Mouse (Mus musculus) monocyte, adult 2 months (primary cell): ENCODE data around the gene Gimap9.
A peak's percentile ranks its signal among the peaks of the same experiment; 100 is the strongest.

Experiments used
- DNase-seq, 2 experiments: peaks; one replicate each; pipeline ENCODE4 v3.0.0; 2022; ENCODE audit warnings: low spot score in 2 of 2, low read depth in 1 of 2

Gimap9 gene

DNA sequence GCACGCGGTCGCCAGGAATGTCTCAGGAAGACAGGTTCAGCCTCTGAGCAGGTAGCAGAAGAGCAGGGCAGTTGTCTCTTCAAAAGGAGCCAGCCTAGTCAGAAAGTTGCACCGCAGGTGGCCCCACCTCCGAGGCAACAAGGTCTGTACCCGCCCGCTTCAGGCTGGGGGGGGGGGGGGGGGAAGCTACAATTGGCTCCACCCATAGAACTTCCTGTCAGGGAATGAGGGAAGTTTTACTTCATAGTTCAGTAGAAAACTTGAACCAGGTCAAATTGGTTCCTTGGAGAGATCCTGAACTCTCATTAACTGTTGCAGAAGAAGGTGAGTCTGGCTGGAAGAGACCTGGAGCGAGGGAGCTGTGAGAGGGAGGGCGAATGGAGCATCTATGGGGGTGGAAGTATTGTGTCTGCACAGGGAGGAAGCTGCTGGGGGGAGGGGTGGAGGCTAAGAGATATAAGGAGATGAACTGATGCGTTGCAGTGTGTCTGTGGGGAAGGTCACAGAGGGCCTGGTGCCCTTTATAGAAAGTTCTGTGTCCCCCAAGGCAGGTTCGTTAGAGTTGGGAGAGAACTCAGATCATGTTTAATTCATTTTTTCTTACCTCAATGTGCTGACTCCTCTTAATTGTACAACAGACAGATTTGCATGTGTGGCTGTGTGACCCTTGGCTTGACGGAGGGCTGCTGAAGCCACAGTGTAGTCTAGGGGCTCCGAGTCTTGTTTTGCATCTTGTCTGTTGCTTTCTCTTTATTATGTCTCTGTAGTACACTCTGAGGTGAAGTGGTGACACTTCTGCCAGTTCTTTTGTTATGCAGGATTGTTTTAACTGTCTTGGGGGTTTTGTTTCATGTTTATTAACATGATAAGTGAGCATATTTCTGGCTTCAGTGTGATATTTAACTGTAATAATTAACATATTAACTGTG, at the start of gene Gimap9:
TSS of gene Gimap9 (plus strand) at position 199 of the 929 bp plus-strand sequence.
- DNase-seq, result no peak

DNA sequence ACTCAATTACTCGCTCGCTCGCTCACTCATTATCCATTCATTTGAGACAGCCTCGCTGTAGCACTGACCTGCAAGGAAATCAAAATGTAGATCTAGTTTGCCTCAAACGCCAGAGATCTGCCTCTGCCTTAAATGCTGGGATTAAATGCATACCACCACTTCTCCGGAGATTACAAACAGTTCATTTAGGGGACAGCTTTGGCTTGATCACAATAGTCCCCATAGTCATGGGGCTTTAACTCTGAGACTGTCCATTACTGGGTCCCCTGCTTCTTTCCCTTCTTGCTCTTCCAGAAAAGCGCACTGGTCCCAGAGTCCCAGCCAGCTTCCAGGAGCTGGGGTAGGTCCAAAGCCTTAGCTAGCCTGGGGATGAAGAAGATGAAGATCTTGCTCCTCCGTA, 49.5 kb upstream of the Gimap9 start, which contains the start of gene AI854703:
TSS of gene AI854703 (plus strand) at position 301 of the 400 bp plus-strand sequence.
- DNase-seq, result no peak

DNA sequence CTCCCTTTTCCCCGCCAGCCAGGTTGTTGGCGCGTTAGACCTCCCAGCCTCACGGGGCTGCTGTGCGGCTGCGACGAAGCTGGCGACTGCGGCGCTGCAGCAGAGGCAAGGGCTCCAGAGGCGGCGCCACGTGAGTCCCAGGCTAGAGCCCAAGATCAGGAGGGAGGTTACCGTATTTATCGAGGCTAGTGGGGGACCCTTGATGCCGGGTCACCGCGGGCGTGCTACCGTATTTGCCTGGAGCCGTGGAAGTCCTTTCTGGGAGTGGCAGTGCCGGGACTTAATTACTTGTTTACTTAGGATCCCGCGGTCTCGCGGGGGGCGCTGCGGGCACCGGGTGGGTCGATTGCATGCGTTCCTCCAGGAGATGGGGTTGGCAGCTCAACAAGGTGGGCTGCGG, 48.9 kb upstream of the Gimap9 start:
- DNase-seq, result no peak

DNA sequence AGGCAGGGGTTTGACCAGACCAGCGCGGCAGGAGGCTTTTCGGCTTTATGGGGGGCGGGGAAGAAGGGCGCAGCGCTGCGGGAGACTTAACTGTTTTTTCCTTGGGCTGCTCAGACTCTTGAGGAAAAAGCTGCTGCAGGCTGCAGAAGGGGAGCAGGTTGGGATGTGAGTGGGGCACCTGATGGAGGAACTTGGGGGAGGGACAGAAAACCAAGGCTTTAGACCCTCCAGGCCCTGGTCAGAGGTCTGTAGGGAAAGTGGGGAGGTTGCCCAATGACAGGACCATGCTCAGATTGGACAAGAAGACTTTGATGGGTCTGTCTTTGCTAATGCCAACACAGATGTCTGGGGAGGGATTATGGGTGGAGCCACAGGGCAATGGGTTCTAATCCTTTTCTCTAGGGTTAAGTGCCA, 48.4 kb upstream of the Gimap9 start:
- no peak for DNase-seq

DNA sequence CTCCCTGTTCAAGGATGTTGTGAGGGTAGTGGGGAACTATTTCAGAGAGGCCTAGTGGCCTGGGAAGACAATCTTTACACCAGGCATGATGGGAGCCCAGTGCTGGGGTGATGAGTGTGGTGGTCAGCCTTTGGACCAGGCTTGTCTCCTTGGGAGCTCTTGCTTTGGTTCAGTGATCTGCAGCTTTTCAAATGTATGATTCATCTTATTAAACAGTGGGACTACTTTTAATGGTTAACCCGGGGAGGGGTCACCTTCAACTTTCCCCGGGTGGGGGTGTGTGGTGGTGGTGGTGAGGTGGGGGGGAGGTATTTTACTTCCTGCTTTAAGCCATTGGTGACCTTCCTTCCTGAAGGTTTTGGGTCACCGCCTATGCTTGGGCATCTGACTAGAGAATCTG, 47.6 kb upstream of the Gimap9 start:
- DNase-seq, result no peak

DNA sequence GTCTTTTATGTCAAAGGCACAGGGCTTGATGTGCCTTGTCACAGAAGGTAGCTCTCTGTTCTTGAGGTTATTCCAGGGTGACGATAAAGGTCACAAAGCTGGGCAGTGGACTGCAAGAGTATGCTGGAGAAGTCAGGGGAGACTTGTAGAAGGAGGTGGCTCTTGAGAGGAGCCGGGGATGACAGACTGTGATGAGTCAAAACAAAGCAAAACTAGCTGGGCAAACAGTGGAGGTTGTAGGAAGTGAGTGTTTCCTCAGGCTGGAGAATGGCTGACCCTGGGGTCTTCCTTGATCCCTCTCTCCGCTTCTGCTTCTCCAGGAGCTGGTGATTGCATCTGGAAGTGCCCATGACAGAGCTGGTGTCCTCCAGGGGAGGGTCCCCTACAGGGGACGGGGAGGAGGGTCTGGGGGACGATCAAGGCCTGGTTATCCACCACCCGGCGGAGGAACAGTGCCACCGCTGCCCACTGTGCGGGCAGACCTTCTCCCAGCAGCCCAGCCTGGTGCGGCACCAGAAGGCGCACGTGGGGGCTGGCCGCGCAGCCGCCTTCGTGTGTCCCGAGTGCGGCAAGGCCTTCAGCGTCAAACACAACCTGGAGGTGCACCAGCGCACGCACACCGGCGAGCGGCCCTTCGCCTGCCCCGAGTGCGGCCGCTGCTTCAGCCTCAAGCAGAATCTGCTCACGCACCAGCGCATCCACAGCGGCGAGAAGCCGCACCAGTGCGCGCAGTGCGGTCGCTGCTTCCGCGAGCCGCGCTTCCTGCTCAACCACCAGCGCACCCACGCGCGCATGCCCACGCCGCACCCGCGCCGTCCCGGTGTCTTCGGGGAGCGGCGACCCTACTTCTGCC, 46.9 kb upstream of the Gimap9 start:
- DNase-seq, result no peak

DNA sequence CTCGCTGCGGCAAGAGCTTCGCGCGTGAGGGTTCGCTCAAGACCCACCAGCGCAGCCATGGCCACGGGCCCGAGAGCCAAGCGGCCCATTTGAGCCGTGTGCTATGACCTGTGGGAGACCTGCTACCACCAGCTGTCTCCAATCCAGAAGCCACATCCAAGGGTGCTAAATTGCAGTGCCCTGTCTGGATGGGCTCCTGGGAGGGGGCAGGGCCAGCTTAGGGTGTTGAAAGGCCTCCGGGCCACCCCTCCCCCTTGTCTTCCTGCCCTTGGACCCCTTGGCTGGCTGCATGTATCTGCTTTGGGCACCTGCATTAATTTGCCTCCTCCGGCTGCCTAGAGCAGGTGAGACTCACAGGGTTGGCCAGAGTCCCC, 46.3 kb upstream of the Gimap9 start:
- DNase-seq, result no peak

DNA sequence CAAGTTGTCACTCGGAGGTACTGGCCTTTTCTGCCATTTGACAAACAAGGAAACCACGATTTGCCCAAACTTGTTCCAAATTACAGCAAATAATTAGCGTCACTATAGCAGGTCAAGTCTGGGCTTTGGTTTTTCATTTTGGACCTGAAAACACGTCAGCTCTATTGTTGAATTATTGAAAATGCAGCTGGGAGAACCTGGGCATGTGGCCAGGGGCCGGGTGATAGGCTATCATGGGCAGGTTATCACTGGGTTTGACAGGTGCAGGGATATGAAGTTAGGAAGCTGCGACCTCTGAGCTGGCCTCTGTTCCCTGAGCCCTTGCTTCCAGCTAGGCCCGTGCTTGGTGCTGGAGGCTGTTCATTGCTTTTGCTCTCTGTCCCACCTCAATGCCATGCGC, 45.1 kb upstream of the Gimap9 start:
- no peak for DNase-seq

DNA sequence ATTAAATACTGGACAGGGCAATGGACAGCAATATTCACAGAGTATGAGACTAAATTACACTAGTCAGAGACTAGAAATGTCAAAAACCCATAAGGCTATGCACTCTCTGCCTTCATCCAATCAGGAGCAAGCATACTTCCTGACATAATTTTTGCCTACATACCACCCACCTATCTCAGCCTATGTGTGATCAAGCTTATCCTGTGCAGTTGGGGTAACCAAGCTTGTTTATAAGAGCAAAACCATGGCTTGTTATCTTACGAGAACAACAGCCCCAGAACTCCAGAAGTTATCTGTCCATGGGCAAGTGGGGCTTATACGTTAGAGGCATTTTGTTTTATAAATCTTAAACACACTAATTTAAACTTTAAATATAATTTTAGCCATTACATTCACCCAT, 40.8 kb upstream of the Gimap9 start:
- no peak for DNase-seq

DNA sequence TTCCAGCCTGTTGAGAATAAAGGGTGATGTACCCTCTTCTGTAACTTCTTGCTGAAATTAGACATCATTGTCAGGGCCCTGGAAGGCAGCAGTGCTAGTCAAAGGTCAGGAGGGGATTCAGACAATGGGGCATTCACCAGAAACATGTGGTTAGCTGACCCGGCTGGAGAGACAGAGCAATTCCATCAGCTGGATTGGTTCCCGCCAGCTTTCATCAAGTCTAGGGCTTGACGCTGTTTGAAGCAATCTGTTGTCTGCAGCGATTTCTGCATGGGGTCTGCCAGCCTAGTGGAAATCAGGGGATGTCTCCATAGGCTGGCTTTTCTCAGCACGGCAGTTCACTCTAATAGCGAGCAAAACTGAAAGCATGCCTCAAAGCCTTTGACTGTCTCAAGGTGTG, 39.4 kb upstream of the Gimap9 start:
- no peak for DNase-seq

DNA sequence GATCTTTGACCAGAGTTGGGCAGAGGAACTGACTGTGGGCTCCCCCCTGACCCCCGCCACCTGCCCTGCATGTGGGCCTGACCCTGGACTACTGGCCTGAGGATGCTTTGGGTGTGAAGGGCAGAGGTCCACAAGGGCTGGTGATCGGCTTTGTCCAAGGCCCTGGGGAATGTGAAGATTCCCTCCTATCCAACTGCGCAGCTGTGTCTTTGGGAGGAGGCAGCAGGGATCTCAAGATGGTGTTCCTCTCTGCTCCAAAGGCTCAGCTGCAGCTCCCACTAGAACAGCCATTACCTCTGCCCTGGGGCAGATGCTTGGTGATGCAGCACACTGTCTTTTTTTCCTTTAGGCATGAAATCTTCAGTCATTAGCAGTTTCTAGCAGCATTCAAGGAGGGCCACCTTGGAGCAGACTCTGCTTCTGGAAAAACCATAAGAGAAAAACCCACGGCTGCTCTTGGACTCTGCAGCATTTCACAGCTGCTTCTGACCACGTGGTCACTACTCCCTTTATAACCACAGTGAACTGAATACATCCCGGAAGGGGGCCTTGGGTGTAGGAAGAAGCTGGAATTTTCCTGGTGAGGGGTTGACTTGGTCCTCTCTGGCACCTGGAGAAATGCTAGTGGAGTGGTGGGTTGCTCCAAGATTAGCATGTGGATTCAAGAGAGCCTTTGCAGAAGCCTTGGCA, 38.0 kb upstream of the Gimap9 start:
- DNase-seq, result no peak

DNA sequence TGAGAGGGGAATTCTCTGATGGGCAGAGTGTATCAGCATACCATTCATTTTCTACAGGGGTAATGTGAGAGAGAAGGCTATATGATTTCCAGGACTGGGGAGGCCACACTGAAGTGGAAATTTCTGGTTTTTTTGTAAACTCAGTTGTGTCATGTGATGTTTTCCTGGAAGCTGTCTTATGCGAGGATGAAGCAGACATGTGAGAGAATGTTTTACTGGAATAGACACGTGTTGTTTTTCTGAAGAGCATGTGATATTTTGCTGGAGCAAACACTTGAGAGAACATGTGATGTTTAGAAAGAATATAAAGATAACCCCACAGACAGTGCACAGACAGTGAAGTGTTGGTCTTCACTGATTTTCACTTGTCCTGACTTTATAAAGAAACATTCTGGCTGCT, 37.4 kb upstream of the Gimap9 start:
- DNase-seq, result no peak

DNA sequence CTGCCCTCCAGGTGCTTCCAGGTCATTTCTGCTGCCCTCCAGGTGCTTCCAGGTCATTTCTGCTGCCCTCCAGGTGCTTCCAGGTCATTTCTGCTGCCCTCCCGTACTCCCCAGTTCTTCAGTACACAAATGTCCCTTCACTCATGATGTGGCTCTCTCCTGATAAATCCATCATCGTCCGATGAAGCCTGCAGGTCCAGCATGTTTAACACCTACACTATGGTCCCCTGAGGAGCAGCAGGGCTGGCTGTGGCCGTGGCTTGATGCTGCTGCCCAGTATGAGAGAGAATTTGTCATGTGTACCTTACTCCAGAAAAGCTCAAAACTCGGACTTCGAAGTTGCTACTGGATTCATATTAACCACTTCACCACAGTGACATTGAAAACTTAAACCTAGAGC, 34.5 kb upstream of the Gimap9 start:
- no peak for DNase-seq

DNA sequence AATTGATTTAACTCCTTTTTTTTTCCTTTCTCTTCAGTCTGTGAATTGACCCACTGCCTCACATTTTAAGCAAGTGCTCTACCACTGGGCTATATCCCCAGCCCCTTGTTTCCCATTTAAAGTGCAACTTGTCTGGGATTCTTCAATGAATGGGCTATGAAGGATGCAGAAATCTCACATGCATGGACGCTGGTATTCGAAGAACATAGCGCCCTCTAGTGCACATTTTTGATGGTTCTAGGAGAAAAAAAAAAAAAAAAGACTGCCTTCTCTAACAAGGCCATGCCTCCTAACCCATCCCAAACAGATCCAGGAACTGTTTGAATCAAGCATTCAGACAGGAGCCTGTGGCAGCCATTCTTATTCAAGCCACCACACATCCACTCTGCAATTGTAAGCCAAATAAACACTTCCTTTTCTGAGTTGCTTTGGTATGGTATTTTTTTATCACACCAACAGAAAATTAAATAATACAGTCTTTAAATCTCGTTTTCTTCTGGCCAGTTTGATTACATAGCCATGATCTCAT, 33.1 kb upstream of the Gimap9 start:
- DNase-seq, result no peak

DNA sequence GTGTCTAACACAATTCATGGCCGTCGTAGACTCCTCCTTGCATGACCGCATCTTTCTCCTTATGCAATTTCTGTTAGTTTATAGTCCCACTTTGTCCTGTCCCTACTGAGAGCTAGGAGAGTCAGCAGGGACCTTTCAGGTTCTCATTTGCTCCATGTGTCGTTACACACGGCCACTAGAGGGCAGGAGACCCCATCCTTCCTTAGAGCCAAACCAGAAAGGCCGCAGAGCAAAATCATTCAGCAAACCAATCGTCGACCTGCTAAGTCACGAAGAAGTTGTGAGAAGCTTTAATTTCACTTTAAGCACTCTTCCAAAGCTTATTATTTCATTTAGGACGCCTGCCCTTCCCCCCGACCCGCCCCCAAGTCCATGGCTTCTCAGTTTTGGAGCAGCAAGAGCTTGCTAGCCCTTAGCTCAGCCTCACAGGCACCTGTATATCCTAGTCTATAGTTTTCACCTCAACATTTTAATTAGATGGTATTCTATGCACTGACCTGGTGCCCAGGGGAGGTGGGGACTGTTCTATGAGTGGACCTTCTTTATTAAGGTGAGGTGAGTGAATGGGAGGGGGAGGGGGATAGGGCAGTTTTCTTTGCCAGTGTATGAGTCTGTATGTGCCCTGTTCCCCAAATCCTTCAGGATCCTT, 30.1 kb upstream of the Gimap9 start:
- peak in 1 of 2 experiments; percentile 15 for DNase-seq

DNA sequence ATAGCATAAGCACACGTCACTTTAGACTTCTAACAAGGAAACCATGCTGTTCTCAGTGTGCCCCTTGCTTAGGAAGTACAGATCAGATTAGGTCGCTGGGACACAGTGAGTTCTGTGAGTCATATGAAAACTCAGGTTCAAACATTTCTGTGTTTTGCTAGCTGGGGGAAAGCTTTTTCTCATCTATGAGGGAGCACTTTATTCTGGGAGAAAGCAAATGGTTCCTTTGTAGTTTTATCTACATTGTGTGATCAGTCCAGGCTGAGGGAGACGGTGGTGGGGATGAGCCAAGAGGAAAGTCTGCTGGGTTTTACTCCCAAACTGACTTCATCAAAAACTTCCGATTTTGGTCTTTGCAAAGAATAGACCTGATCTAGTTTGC, 29.6 kb upstream of the Gimap9 start:
- no peak for DNase-seq

DNA sequence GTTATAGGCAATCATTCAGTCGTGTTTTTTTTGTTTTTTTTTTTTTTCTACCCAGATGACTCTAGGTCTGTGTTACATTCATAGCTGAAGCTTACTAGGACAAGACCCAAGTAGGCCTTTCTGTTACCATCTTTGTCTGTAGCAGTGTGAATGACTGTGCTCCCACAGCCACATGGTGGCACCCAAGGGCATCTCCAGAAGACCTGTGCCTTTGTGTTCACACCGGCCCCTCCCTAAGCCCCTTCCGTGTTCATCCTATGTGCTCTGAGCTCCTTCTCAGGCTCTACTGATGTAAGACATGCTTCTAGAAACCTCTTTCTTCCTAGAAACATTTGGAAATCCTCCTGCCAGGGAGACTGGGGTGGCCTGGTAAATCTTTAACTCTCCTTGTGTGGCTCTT, 28.9 kb upstream of the Gimap9 start, which contains the start of gene Gimap8:
TSS of gene Gimap8 (plus strand) at position 240 of the 400 bp plus-strand sequence.
- DNase-seq, result peak in 1 of 2 experiments; percentile 19

DNA sequence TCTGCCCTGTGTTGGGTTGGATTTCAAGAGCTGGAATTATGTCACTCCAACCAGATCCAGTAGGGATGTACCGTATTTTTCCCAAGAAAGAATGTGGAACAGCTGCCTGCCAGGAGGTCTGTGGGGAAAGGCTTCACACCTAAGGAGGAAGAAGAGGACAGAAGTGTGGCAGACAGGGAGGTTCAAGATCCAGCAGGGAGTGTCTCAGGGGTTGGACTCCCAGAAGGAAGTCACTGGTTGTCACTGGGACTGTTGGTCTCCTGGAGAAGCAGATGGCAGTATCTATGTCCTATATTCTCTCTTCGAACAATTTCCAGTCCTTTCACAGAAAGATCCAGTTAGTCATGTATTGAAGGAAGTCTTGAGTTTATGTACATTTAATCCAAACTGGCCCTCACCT, 28.3 kb upstream of the Gimap9 start:
- DNase-seq, result no peak

DNA sequence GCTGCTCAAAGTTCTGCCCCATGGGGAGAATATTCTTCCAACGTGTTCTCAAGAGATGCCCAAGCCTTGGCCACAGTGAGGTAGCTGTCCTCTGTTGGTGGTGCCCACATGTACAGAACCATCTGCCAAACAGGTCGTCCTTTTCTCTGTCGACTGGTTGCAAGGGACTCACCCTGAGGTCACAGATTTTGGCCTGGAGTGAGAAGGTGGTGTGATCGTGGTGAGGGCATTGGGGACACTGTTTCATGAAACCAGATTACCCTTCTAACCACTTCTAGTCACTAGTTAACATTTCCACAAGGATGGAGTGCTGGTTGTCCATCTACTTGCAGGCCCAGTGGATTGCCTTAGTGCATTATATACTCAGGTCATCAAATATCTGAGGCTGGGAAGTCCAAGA, 27.1 kb upstream of the Gimap9 start:
- DNase-seq, result no peak

DNA sequence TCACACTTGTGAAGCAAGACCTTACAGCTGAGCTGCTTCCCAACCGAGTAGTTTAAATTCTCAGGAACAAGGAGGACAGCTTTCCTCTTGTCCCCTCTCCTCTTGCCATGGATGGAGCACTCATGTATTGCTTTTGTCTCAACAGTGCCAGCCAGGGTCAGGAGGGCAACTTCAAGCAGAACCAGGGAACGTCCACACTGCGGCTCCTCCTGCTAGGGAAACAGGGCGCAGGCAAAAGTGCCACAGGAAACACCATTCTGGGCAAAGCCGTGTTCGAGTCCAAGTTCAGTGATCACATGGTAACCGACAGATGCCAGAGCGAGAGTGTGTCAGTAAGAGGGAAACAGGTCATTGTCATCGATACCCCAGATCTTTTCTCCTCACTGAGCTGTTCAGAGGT, 25.9 kb upstream of the Gimap9 start:
- no peak for DNase-seq

DNA sequence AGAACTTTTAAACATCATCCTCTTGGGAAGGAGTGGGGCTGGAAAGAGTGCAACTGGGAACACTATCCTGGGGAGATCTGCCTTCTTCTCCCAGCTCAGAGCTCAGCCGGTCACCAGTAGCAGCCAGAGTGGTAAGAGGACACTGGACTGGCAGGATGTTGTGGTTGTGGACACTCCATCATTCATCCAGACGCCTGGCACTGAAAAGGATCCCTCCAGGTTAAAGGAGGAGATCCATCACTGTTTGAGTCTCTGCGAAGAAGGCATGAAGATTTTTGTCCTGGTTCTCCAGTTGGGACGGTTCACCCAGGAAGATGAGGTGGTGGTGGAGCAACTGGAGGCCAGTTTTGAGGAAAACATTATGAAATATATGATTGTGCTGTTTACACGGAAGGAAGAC, 17.2 kb upstream of the Gimap9 start:
- DNase-seq, result no peak
